Mouse (Mus musculus) intestine, embryonic 14.5 days (tissue): Measurements from ENCODE around the gene 9930022D16Rik. TPM values are rescaled to one million over a fixed set of nuclear protein-coding genes. Genes with fewer than 3 reads are reported as not detected.

Experiments used
- ATAC-seq: fragments of 200-750 bp; cut with Nextera tagmentation; replicated peaks from 2 replicates; pipeline ENCODE4 v1.8.0; 2017; ENCODE audit warnings: low read depth, moderate number of reproducible peaks, moderate TSS enrichment, moderate library complexity; ENCODE audit not compliant: low FRiP score, low TSS enrichment
- DNase-seq: peaks from one replicate; pipeline ENCODE4 v3.0.0-alpha.2; 2018; ENCODE audit warnings: low spot score
- H3K27ac ChIP-seq: fragments of 300-500 bp; sonication (generic); 2 replicates; pipeline ENCODE4 v1.5.1; 2014; ENCODE audit warnings: low read depth, mild to moderate bottlenecking, control low read depth
- H3K27me3 ChIP-seq: fragments of 300-500 bp; sonication (generic); replicated peaks from 2 replicates; pipeline ENCODE4 v1.6.1; 2014; ENCODE audit warnings: low read length, control low read depth; ENCODE audit not compliant: control insufficient read depth, insufficient read depth
- H3K36me3 ChIP-seq: fragments of 300-500 bp; sonication (generic); 2 replicates; pipeline ENCODE4 v1.6.1; 2014; ENCODE audit warnings: low read length, control low read depth; ENCODE audit not compliant: control insufficient read depth, insufficient read depth
- H3K4me1 ChIP-seq: fragments of 300-500 bp; sonication (generic); replicated peaks from 2 replicates; pipeline ENCODE4 v1.6.1; 2014; ENCODE audit warnings: low read length, control low read depth, mixed read lengths; ENCODE audit not compliant: control insufficient read depth, insufficient read depth
- H3K4me2 ChIP-seq: fragments of 300-500 bp; sonication (generic); 2 replicates; pipeline ENCODE4 v1.6.1; 2014; ENCODE audit warnings: low read length
- H3K4me3 ChIP-seq: fragments of 300-500 bp; sonication (generic); 2 replicates; pipeline ENCODE4 v1.5.1; 2014; ENCODE audit warnings: low read depth, low read length, control low read depth, mixed read lengths
- H3K9ac ChIP-seq: fragments of 300-500 bp; sonication (generic); 2 replicates; pipeline ENCODE4 v1.6.1; 2014; ENCODE audit warnings: mild to moderate bottlenecking, low read length
- H3K9me3 ChIP-seq: fragments of 300-500 bp; sonication (generic); 2 replicates; pipeline ENCODE4 v1.6.1; 2016; ENCODE audit warnings: low read length, control low read depth; ENCODE audit not compliant: control insufficient read depth
- WGBS: fragments of 180-500 bp; shearing (Covaris S2); extraction: QIAGEN DNeasy Blood & Tissue Kit; methylation state at CpG from one replicate; pipeline ENCODE4 v1.1.7; 2014; 5-methylcytosine and 5-hydroxymethylcytosine counted together
- polyA plus RNA-seq: library from polyadenylated mRNA; unstranded; fragments of >200 nt; fragmentation: Nextera tagmentation; extraction: Ambion mirVana; gene quantifications from 2 replicates; pipeline ENCODE4 v1.2.1, GENCODE M21; 2014

9930022D16Rik gene
- polyA plus RNA-seq, 1 experiment from 2014 or later: not detected

DNA sequence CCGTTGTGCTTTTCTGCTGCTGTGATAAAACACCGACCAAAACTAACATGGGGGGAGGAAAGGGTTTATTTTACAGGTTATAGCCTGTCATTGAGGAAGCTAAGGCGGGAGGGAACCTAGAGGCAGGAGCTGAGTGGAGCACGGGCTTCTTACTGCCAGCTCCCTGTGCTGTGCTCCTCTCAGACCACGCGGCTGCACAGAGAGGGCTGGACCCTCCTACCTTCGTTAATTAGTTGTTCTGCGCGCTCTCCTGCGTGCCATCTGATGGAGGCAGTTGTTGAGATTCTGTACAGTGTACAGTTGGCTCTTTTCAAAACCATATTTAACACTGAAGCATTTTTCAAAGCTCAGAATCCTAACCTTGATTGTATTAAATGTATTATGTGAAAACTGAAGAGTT, 36.2 kb upstream of the 9930022D16Rik start:
- DNase-seq (no peak), ATAC-seq (no peak)
- Histone ChIP-seq H3K4me2 (no peak overlapping the region), H3K27me3 (no peaks in the 10 kb centered on the region), H3K27ac (no peak overlapping the region), H3K36me3 (peaks cover 9% of the 10 kb centered on the region), H3K9ac (no peak overlapping the region), H3K9me3 (no peaks in the 10 kb centered on the region), H3K4me3 (no peak overlapping the region), H3K4me1 (peaks cover 25% of the 10 kb centered on the region)
- WGBS: 57% methylated on average over 10 of the region's 10 CpGs

DNA sequence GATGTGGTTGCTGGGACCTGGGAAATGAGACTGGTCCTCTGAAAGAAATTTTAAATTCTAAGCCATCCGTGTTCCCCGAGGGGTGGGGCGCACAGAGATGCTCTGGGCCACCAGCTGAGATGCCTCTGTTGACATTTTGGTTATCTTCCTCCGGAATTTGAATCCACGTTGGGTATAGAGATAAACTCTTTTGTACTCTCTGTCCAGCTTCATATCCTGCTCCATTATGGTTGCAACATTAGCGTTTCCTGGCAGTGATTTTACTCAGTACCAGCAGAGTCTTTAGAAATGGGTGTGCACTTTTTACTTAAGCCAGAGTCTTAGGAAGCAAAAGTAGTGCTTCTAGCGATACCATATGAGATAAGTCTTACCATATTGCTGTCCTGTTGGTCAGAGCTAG, 35.7 kb upstream of the 9930022D16Rik start:
- Histone ChIP-seq H3K4me1 (peaks cover 25% of the 10 kb centered on the region), H3K27me3 (no peaks in the 10 kb centered on the region), H3K9me3 (no peaks in the 10 kb centered on the region), H3K4me2 (no peak overlapping the region), H3K9ac (no peak overlapping the region), H3K27ac (no peak overlapping the region), H3K36me3 (peaks cover 9% of the 10 kb centered on the region), H3K4me3 (no peak overlapping the region)
- ATAC-seq (no peak), DNase-seq (no peak)
- WGBS: 63% methylated on average over 7 of the region's 7 CpGs

DNA sequence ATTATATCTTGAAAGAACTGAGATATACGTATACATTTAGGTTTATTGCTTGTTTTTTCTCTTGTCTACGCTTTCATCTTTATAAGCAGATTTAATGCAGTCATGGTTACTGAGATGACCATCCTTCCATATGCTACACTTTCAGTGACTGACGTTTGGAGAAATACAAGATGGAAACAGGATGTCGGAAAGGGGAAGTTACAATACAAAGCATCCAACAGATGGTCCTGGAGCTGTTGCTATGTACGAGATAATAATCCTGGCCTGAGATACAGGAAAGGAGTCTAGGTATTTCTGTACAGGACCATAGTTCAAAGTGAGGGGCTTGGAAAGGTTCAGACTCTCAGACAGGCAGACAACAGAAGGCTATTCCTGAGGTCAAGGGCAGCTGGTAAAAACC, 33.1 kb upstream of the 9930022D16Rik start:
- H3K4me3 ChIP-seq: no peak overlapping the region
- DNase-seq: no peak
- H3K36me3 ChIP-seq: peaks cover 5% of the 10 kb centered on the region; the same call in 1 of the 2 replicates

DNA sequence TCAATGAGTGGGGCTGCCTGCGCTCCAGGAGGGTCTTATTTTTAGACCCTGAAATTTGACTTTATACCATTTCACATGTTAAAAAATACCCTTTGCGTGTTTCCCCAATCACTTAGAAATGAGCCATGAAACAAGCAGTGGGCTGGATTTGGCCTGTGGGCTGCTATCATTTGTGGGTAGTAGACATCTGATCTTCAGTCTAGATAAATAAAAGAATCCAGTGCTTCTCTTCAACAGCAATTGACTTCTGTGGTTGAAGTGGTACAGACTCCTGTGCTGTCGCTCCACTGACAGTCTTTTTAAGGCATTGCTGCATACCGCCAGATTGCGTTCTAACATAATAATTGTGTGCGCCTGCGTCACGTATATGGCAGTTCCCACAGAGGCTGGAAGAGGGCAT, 28.4 kb upstream of the 9930022D16Rik start:
- H3K27ac ChIP-seq: no peak overlapping the region
- H3K27me3 ChIP-seq: no peaks in the 10 kb centered on the region
- DNase-seq: no peak
- no peak overlapping the region for H3K9ac ChIP-seq
- H3K4me1 ChIP-seq: no peaks in the 10 kb centered on the region
- peaks cover 5% of the 10 kb centered on the region; the same call in 1 of the 2 replicates for H3K36me3 ChIP-seq
- H3K4me3 ChIP-seq: no peak overlapping the region
- no peak overlapping the region for H3K4me2 ChIP-seq
- no peaks in the 10 kb centered on the region for H3K9me3 ChIP-seq
- WGBS: 86% methylated on average over 8 of the region's 8 CpGs
- no peak for ATAC-seq

More for the DNA sequence above, 33.1 kb upstream of the 9930022D16Rik start:
- H3K27me3 ChIP-seq: no peaks in the 10 kb centered on the region
- ATAC-seq: no peak
- peaks cover 24% of the 10 kb centered on the region for H3K4me1 ChIP-seq
- H3K27ac ChIP-seq: no peak overlapping the region
- H3K9ac ChIP-seq: no peak overlapping the region
- 79% methylated on average over 5 of the region's 5 CpGs for WGBS
- H3K4me2 ChIP-seq: no peak overlapping the region
- H3K9me3 ChIP-seq: no peaks in the 10 kb centered on the region

DNA sequence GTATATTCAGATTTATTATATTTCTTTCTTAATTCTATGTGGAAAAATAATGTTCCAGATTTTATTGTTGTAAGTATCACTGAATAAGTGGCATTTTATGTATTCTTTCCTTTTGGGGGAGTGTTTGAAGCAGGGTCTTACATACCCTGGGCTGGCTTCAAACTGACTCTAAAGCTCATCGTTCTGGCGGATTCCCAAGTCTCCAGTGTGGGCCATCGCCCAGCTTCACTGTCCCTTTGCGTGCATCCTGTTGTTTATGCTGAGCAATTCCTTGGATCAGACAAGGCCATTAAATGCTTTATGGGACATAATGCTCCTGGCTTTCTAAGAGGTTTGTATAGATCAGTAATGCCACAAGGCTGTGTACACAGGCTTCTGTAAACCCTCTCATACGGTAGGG, 24.7 kb upstream of the 9930022D16Rik start:
- 71% methylated on average over 5 of the region's 5 CpGs for WGBS
- ATAC-seq: no peak
- peaks cover 14% of the 10 kb centered on the region for H3K36me3 ChIP-seq
- H3K9me3 ChIP-seq: no peaks in the 10 kb centered on the region
- no peak overlapping the region for H3K9ac ChIP-seq
- H3K4me1 ChIP-seq: no peaks in the 10 kb centered on the region
- no peak overlapping the region for H3K27ac ChIP-seq
- no peak overlapping the region for H3K4me3 ChIP-seq
- no peak for DNase-seq
- H3K27me3 ChIP-seq: no peaks in the 10 kb centered on the region
- no peak overlapping the region for H3K4me2 ChIP-seq

DNA sequence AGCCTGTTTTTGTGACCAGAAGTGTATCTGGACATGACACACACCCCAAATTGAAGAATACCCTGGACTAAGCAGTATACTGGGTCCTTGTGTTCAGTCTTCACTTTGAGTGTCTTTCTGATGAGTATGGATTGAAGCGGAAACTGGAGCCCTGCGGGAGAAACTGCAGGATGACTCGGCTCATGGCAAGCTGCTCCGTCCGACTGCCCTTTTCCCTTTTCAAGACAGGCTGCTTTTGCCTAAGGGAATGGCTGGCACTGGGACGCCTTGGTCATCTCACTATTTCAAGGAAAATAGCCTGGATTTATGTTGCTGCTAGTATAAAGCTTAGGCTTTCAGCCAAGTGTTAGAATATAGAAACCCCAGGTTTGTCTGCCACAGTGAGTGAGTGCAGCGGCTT, 22.5 kb upstream of the 9930022D16Rik start:
- DNase-seq: no peak
- Histone ChIP-seq H3K27me3 (no peaks in the 10 kb centered on the region), H3K27ac (no peak overlapping the region), H3K4me2 (no peak overlapping the region), H3K9me3 (no peaks in the 10 kb centered on the region), H3K4me1 (no peaks in the 10 kb centered on the region), H3K36me3 (peaks cover 27% of the 10 kb centered on the region), H3K4me3 (no peak overlapping the region), H3K9ac (no peak overlapping the region)
- WGBS: 87% methylated on average over 7 of the region's 7 CpGs
- no peak for ATAC-seq

DNA sequence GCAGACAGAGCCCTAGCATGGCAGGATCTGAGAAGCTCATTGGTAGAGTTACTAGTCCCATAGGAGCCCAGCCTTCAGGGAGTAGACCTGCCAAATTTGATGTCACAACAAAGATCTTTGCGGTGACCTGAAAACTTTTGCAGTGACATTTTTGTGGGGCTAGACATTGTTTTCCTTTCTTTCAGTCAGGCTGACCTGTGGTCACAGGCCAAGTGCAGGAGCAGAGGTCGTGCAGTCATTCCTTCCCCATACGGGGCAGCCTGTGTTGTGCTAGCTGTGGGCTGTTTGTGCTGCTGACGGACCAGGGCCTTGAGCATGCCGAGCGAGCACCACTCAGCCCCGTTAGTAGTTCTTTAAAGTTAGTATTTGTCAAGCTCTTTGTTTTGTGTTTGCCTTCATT, 22.0 kb upstream of the 9930022D16Rik start:
- Histone ChIP-seq H3K27ac (no peak overlapping the region), H3K9me3 (no peaks in the 10 kb centered on the region), H3K9ac (no peak overlapping the region), H3K4me2 (no peak overlapping the region), H3K4me3 (no peak overlapping the region), H3K36me3 (peaks cover 32% of the 10 kb centered on the region), H3K27me3 (no peaks in the 10 kb centered on the region), H3K4me1 (no peaks in the 10 kb centered on the region)
- DNase-seq (no peak), ATAC-seq (no peak)
- 73% methylated on average over 7 of the region's 7 CpGs for WGBS

DNA sequence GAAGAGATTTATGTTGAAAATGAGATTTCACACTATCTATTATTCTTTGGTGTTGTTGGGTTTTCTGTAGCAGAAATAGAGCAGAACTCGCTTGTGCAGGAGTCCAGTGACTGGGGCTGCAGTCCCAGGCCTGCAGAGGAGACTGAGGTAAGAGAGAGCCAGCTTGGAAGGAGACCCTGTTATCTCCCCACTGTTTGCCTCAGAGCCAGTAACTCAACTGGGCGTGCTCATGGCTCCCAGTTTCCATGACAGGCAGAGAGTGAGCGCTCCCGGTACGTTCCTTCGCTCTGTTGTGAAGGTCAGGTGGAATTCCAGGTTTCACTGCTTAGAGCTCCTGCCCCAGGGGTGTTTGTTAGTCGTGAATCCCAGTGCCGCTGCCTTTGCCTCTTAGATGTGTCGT, 21.1 kb upstream of the 9930022D16Rik start:
- no peaks in the 10 kb centered on the region for H3K27me3 ChIP-seq
- no peak for DNase-seq
- ATAC-seq: no peak
- 80% methylated on average over 9 of the region's 9 CpGs for WGBS
- no peak overlapping the region for H3K27ac ChIP-seq
- H3K4me3 ChIP-seq: no peak overlapping the region
- H3K4me1 ChIP-seq: no peaks in the 10 kb centered on the region
- peaks cover 40% of the 10 kb centered on the region for H3K36me3 ChIP-seq
- no peaks in the 10 kb centered on the region for H3K9me3 ChIP-seq
- no peak overlapping the region for H3K4me2 ChIP-seq
- H3K9ac ChIP-seq: no peak overlapping the region

DNA sequence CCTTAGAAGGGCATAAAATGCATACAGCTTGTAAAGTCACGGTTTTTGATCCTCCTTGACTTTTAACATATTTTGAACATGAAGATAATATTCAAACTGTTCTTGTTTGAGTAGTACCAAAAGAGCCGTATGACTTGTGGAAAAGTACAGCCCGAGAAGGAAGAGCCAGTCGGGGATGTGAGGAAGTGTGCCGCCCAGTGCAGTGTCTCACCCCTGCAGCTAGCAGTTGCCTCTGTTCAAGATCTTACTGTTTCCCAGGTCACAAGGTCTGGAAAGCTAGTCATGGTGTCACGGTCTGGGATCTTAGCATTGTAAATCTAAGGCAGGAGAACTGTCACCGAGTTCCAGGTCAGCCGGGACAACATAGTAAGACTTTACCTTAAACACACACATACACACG, 19.0 kb upstream of the 9930022D16Rik start:
- Histone ChIP-seq H3K27ac (no peak overlapping the region), H3K4me3 (no peak overlapping the region), H3K9me3 (no peaks in the 10 kb centered on the region), H3K36me3 (peaks cover 58% of the 10 kb centered on the region), H3K27me3 (no peaks in the 10 kb centered on the region), H3K4me1 (no peaks in the 10 kb centered on the region), H3K9ac (no peak overlapping the region), H3K4me2 (no peak overlapping the region)
- DNase-seq (no peak), ATAC-seq (no peak)
- WGBS: 83% methylated on average over 9 of the region's 9 CpGs
